Mouse (Mus musculus): ENCODE measurements around the gene Babam1.

Gene Babam1

DNA sequence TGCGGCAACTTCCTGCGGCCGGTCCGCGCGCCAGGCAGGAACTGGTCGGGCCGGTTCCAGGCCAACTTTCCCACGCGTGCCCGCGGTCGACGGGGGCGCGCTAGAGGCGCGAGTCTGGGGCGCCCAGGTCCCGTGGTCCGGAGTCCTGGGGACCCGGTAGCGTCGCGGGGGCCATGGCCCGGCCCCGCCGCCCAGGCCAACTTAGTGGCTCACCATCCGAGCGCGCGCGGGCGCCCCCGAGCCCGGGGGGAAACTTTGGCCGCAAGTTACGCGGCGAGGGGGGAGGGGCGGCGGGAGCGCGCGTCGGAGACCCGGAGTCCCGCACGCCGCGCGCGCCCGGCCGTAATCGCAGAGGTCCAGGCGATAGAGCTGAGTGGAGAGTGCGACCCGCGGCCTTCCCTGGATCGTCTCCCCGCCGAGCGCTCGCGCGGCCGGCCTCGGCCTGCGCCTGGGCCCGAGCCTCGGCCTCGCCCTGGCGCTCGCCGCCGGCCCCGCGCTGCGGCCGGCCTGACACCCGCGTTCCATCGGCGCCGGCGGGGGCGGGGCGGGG is 15.2 kb upstream of the Babam1 start, which contains the start of gene Nr2f6:
TSS of gene Nr2f6 (minus strand) at position 540 of the 550 bp plus-strand sequence.
- DNase-seq (ENCODE audit: low spot score in 2 of 2): no peak

GRCm38 (mm10) chr8:71381971-71382961 is 14.4 kb upstream of the Babam1 start:
- DNase-seq (ENCODE audit: low spot score in 2 of 2): peak in 1 of 2 experiments; percentile 66

- no peak for DNase-seq (ENCODE audit: low spot score in 2 of 2)
Measured at GRCm38 (mm10) chr8:71383396-71383795, 13.3 kb upstream of the Babam1 start.

- no peak for DNase-seq (ENCODE audit: low spot score in 2 of 2)
Measured at GRCm38 (mm10) chr8:71383860-71384259, 12.8 kb upstream of the Babam1 start.

- no peak for DNase-seq (ENCODE audit: low spot score in 2 of 2)
Measured at GRCm38 (mm10) chr8:71385212-71385835, 11.3 kb upstream of the Babam1 start.

- DNase-seq (ENCODE audit: low spot score in 2 of 2): no peak
Measured at GRCm38 (mm10) chr8:71388267-71388666, 8.4 kb upstream of the Babam1 start.

DNA sequence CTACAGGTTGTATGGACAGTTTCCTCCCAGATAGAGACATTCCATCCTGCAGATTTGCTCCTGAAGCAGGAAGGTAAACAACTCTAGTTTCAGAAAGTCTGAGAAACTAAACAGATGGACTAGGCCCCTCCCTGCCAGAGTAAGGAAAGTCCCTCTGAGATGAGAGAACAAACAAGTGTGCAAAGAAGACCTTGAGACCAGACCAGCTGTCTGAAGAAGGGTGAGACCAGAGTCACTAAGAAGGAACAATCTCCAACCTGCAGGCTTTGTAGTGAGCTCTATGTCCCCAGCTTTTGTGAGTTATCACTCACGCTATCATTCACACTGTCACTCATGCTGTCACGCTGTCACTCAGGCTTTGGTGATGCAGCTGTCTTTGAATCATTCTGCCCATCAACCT is 5.0 kb upstream of the Babam1 start:
- no peak for DNase-seq (ENCODE audit: low spot score in 2 of 2)

GRCm38 (mm10) chr8:71392391-71392790 is 4.3 kb upstream of the Babam1 start:
- DNase-seq (ENCODE audit: low spot score in 2 of 2): peak in 1 of 2 experiments; percentile 1

GRCm38 (mm10) chr8:71392871-71393270 is 3.8 kb upstream of the Babam1 start:
- DNase-seq (ENCODE audit: low spot score in 2 of 2): peak in 1 of 2 experiments; percentile 3

GRCm38 (mm10) chr8:71394481-71394880 is 2.2 kb upstream of the Babam1 start:
- peak in 1 of 2 experiments; percentile 5 for DNase-seq (ENCODE audit: low spot score in 2 of 2)

GRCm38 (mm10) chr8:71395071-71395470 is 1.6 kb upstream of the Babam1 start:
- peak in 1 of 2 experiments; percentile 3 for DNase-seq (ENCODE audit: low spot score in 2 of 2)

DNA sequence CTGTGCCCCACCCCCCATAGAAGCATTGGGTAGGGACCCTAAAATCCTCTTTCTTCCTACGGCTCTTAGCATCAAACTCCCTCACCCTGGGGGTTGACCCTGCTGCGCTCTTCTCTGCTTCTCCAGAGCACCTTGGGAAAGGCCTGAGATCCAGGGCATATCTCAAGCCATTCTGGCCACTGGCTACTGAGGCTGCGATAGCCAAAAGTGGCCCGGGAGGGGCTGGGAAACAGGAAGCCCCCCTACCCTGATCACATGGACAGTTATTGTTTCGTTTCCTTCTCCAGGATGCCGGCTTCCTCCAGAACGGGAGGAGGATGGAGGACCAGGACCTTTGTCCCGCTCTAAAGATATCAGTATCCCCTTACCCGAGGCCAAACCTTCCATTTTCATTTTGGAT is 1.0 kb upstream of the Babam1 start, which contains the start of gene Ushbp1:
TSS of gene Ushbp1 (minus strand) at position 174 of the 400 bp plus-strand sequence.
- no peak for DNase-seq (ENCODE audit: low spot score in 2 of 2)

- DNase-seq (ENCODE audit: low spot score in 2 of 2): no peak
Measured at GRCm38 (mm10) chr8:71397701-71398100, 1.0 kb downstream of the Babam1 start.

DNA sequence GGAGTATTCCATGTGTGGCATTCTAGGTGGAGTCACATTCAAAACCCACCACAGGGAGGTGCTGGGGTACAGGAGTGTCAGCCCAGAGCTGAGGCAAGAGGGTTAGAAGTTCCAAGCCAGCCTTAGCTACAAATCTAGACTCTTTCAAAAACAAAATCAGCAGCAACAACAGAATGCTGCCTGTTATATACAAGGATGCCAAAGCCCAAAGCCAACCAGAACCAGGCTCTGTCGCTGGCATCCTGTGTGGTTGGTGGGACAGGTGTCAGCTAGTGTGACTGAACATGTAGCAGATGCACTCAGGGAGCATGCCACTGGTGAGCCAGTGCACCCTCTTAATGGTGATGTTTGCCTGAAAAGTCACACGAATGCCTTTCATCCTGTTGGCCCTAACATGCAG is 4.2 kb downstream of the Babam1 start:
- DNase-seq (ENCODE audit: low spot score in 2 of 2): no peak

GRCm38 (mm10) chr8:71401454-71401853 is 4.8 kb downstream of the Babam1 start:
- DNase-seq (ENCODE audit: low spot score in 2 of 2): no peak

- DNase-seq (ENCODE audit: low spot score in 2 of 2): no peak
Measured at GRCm38 (mm10) chr8:71402446-71402964, 5.8 kb downstream of the Babam1 start.

- no peak for DNase-seq (ENCODE audit: low spot score in 2 of 2)
Measured at GRCm38 (mm10) chr8:71403107-71403885, 6.6 kb downstream of the Babam1 start.

DNA sequence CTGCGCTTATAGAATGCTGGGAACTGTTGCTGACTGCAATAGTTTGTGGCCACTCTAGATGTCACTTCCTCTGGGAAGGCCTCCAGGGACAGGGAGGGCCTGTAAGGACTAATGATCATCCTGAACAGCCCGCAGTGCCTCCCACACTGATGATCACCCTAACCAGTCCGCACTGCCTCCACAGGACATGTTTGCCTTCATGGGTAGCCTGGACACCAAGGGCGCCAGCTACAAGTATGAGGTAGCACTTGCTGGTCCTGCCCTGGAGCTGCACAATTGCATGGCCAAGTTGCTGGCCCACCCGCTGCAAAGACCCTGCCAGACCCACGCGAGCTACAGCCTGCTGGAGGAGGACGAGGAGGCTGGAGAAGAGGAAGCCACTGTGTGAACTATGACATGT is 7.3 kb downstream of the Babam1 start:
- DNase-seq (ENCODE audit: low spot score in 2 of 2): no peak

GRCm38 (mm10) chr8:71404951-71405351 is 8.3 kb downstream of the Babam1 start:
- DNase-seq (ENCODE audit: low spot score in 2 of 2): no peak

DNA sequence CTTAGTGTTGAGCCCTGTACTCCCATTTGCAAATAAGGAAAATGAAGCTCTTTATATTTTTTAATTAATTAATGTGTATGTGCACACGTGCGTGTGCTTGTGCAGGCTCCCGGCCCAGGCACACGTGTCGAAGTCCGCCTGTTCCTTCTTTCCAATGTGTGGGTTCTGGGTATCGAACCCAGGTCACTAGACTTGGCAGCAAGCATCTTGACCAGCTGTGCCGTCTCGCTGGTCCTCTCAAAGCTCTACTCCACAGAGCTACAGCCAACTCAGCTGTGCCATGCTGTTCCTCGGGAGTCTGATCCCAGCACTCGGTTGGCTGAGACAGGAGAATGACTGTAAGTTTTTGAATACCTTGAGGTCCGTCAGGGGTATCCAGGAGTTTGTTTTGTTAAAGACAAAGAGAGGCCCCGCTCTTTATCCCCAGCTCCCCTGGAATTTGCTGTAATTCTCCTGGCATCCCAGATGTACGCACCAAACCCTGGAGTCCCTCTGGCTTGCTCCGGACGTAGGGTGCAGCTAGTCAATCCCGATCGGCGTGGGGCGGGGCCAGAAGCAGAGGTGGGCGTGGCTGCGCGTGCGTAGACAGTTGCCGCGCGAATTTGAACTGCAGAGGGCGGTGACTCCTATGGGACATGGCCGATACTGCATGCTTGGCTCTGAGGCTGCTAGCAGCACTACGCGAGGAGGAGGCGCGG is 8.9 kb downstream of the Babam1 start, which contains the start of gene Ankle1:
TSS of gene Ankle1 (plus strand) at position 610 of the 698 bp plus-strand sequence.
- DNase-seq (ENCODE audit: low spot score in 2 of 2): peak; percentile 87 to 93

Measured in frontal cortex, postnatal 14 days (tissue).